Mouse (Mus musculus) cortical plate, adult 2 months (tissue): ENCODE data around the gene Fgd2. TPM values are rescaled to one million over a fixed set of nuclear protein-coding genes. Genes with fewer than 3 reads are reported as not detected.

ENCODE experiments used
- H3K27ac ChIP-seq: fragments of 200-500 bp; 2 replicates; pipeline ENCODE4 v1.5.1; 2012; ENCODE audit warnings: low read length, control low read depth, inconsistent platforms; ENCODE audit not compliant: insufficient read depth
- H3K4me1 ChIP-seq: fragments of 200-500 bp; 2 replicates; pipeline ENCODE4 v1.6.1; 2011; ENCODE audit warnings: low read length; ENCODE audit not compliant: control insufficient read depth, insufficient read depth
- H3K4me3 ChIP-seq: fragments of 200-500 bp; 2 replicates; pipeline ENCODE4 v1.5.1; 2011; ENCODE audit warnings: mild to moderate bottlenecking, low read length, control low read depth; ENCODE audit not compliant: insufficient read depth
- CTCF ChIP-seq: fragments of 200-500 bp; IDR thresholded peaks from 2 replicates; pipeline ENCODE4 v1.5.1; 2011; ENCODE audit warnings: mild to moderate bottlenecking, control low read depth, low read length; ENCODE audit not compliant: insufficient read depth; ENCODE audit errors: extremely low read depth
- POLR2A ChIP-seq: fragments of 200-500 bp; IDR thresholded peaks from 2 replicates; pipeline ENCODE4 v1.6.1; 2011; ENCODE audit warnings: mild to moderate bottlenecking, low read length, control low read depth; ENCODE audit not compliant: insufficient read depth; ENCODE audit errors: extremely low read depth
- polyA plus RNA-seq: library from polyadenylated mRNA; depleted of rRNA; stranded (reverse); fragments of >200 nt; gene quantifications from 2 replicates; pipeline ENCODE4 v1.2.3, GENCODE M21; 2012

Gene Fgd2
- polyA plus RNA-seq, 1 experiment = 16.8 TPM

DNA sequence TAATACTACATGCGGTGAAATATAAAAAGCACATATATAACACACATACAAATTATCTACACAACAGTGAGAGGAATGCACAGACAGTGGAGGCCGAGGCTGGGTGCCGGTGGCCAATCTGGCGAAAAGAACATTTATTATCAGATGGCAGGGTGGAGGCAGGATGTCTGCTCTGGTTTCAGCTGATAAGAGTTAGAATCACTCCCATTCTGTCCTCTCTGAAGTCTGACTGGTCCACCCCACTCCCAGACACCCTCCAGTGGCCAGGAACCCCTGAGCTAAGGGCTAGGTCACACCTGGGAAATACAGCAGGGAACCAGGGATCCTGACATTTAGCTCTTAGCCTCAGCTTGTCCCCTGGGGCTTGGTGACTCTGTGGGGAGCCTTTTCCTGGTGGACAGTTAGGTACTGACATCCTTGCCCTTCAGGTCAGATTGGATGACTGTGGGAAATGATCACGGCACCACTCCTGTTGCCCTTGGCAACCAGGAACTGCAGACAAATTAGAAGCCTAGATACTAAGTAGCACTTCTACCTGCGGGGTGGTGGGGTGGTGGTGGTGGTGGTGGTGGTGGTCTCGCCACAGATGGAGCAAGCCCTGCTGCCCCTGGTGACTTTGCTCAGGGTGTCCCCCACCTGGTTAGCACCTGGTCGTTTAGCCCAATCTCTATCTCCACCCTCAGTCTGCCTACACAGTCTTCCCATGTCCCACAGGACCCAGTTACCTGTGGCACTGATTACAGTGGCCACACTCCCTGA, 40.7 kb upstream of the Fgd2 start:
- no peaks in the 10 kb centered on the region for H3K4me1 ChIP-seq
- no peak overlapping the region for H3K27ac ChIP-seq
- TF ChIP-seq POLR2A = no peak
- TF ChIP-seq CTCF = no peak
- no peak overlapping the region for H3K4me3 ChIP-seq

DNA sequence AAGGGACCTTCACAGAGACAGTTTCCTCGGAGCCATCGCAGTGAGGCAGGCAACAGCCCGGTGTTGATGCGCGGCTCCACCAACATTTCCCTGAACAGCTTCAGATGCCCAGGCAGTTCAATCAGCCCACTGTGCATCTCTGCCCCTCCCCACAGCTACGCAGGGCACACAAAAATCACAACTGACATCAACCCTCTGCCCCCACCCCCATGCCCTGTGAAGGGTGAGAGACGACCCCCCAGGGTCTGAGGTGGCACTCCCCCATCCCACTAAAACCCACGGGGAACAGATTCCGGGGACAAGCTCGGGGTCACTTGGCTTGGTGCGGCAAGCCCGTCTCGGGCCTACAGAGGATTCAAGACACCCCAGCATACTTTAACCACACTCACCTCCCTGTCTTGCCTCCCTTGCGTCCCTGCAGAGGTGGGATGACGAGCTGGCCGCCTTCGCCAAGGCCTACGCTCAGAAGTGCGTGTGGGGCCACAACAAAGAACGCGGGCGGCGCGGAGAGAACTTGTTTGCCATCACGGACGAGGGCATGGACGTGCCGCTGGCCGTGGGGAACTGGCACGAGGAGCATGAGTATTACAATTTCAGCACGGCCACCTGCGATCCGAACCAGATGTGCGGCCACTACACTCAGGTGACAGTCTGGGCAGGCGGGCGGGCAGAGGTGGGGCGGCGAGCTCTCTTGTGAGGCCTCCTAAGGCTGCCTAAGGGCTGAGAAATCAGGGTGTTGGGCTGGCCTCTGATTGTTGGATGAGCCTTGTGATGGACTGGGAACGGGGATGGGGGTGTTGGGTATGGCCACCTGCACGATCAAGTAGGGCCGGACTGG, 38.7 kb upstream of the Fgd2 start:
- Histone ChIP-seq H3K4me1 (0 out of 2 replicates have a peak, but pooled peaks cover under 1% of the 10 kb centered on the region), H3K27ac (no peak overlapping the region), H3K4me3 (no peak overlapping the region)
- TF ChIP-seq POLR2A (no peak), CTCF (no peak)

DNA sequence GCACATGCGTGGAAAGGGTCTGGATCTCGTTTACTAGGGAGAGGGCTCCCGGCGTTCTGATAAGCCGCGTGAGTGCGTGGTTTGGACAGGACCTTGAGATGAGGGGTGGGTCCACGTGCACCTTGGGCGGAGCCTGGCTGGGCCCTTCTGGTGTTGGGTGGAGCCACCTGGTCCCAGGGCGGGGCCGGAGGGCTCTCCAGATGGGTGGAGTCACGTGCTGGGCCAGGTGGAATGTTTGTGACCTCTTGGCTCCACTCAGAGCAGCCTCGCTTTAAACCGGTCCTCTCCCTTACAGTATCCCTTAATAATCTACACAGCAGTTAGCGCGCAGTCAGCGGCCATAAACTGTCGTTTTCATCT, 38.1 kb upstream of the Fgd2 start:
- TF ChIP-seq POLR2A = no peak
- TF ChIP-seq CTCF = no peak
- Histone ChIP-seq H3K27ac (no peak overlapping the region), H3K4me3 (no peak overlapping the region), H3K4me1 (0 out of 2 replicates have a peak, but pooled peaks cover 2% of the 10 kb centered on the region)

DNA sequence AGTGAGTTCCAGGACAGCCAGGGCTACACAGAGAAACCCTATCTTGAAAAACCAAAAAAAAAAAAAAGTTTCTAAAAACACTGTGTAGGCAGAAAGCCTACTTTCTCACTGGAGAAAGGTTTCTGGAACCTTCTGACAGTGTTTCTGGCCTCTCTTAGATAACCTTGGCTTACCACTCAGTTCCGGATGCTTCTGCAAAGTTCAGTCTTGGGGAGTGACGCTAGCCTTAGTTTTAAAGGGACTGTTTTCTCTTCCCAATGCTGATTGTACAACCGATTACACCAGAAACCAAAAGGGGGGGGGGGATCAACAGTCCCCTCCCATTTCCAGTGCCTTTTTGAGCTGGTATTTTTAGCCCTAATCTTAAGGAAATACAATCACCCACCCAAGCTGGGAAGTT, 37.1 kb upstream of the Fgd2 start:
- Histone ChIP-seq H3K4me3 (no peak overlapping the region), H3K27ac (no peak overlapping the region), H3K4me1 (0 out of 2 replicates have a peak, but pooled peaks cover 2% of the 10 kb centered on the region)
- TF ChIP-seq CTCF (no peak), POLR2A (no peak)

DNA sequence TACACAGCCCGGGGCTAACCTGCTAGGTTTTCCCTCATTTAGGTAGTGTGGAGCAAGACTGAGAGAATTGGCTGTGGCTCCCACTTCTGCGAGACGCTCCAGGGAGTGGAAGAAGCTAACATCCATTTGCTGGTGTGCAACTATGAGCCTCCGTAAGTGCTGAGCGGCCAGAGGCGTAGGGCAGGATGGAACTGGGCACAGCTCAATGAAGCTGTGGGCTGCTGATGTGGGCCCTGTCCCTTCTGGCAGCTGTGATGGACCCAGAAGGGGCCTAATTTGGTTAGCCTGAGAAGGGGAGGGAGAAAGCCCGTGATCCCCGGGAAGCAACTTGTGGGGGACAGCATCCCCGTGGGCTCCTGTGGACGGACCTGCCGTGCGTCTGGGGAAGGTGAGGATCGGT, 34.9 kb upstream of the Fgd2 start:
- Histone ChIP-seq H3K4me1 (0 out of 2 replicates have a peak, but pooled peaks cover 5% of the 10 kb centered on the region), H3K4me3 (no peak overlapping the region), H3K27ac (no peak overlapping the region)
- TF ChIP-seq POLR2A = no peak
- no peak for TF ChIP-seq CTCF

DNA sequence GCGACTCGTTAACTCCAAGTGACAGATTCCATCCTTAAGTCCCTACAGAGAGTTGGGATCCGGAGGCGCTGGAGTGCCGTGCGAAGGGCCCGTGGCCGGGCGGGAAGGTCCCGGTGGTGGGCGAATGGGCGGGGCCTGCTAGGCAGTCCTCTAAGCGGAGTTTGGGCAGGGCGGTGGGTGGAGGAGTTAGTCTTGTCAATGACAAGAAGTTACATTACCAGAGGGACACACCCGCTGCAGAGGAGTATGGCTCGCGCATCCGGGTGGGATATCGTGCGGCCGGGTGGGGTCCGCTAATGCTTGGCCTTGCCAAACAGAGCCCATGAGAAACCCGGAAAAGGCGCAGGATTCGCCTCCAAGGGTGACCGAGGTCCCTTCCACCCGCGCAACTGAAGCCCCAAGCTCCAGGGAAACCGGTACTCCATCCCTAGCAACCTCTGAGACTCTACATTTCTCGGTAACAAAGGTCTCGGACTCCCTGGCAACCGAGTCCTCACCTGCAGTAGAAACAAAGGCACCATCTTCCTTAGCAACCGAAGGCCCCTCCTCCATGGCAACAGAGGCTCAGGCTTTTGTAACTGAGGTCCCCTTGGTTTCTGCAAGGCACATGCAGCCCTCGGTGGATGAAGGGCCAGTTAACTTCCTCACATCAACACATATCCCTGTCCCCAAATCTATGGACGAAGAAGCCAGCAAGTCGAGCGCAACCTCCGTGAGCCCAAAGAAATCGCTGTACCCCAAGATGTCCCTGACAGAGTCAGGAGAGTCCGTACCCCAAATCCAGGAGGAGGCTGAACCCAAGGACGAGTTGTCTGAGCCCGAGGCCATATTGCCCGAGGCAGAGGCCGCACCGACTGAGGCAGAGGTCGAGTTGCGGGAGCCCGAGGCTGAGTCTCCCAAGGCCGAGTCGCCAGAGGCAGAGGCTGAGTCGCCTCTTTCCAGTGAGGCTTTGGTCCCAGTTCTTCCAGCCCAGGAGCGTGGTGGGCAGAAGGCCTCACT, 33.9 kb upstream of the Fgd2 start:
- no peak overlapping the region for H3K27ac ChIP-seq
- TF ChIP-seq CTCF = no peak
- TF ChIP-seq POLR2A = no peak
- no peak overlapping the region for H3K4me3 ChIP-seq
- H3K4me1 ChIP-seq = 0 out of 2 replicates have a peak, but pooled peaks cover 5% of the 10 kb centered on the region

DNA sequence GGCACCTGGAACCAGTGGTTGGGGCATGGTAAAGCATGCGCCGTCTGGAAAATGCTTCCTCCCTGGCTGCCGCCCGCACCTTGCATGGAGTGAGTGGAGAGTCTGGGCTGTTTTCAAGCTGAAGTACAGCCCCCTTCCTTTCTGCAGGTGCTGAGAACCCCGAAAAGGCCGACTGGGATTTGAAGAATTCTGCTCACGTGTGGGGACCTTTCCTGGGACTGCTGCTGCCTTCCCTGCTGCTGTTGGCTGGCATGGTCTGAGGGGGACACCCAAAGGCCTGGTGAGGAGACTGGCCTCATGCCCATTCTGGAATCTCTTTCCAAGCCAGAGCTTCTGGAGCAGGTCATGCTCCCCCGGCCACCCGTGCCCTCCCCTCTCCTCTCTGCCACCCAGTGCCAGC, 33.0 kb upstream of the Fgd2 start:
- H3K4me1 ChIP-seq = 0 out of 2 replicates have a peak, but pooled peaks cover 5% of the 10 kb centered on the region
- TF ChIP-seq CTCF (no peak), POLR2A (no peak)
- H3K4me3 ChIP-seq = no peak overlapping the region
- no peak overlapping the region for H3K27ac ChIP-seq

DNA sequence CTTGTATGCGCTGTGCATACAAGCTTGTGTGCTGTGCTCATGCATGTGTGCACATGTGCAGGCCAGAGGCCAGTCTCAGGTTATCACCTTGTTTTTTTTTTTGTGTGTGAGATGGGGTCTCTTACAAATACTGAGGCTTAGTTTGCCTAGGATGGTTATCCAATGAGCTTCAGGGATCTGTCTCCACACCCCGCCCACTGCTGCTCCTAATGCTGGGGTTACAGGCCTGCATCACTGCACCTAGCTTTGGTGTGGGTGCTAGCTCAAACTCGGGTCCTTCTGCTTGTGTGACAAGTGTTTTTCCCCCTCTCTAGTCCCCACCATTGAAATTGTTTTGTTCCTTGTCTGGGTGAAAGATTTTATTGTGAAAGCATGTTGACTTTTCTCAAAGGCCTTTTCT, 30.5 kb upstream of the Fgd2 start:
- 0 out of 2 replicates have a peak, but pooled peaks cover 5% of the 10 kb centered on the region for H3K4me1 ChIP-seq
- no peak overlapping the region for H3K27ac ChIP-seq
- no peak overlapping the region for H3K4me3 ChIP-seq
- TF ChIP-seq POLR2A = no peak
- no peak for TF ChIP-seq CTCF
